Mouse (Mus musculus) limb, embryonic 13.5 days (tissue): ENCODE data around the gene Sgsh. TPM values are rescaled to one million over a fixed set of nuclear protein-coding genes. Genes with fewer than 3 reads are reported as not detected.

Experiments used
- ATAC-seq: fragments of 200-750 bp; cut with Nextera tagmentation; 2 replicates; pipeline ENCODE4 v1.8.0; 2017; ENCODE audit warnings: low read depth, moderate number of reproducible peaks, moderate TSS enrichment; ENCODE audit not compliant: low FRiP score
- H3K27ac ChIP-seq: fragments of 300-500 bp; sonication (generic); 2 replicates; pipeline ENCODE4 v1.5.1; 2015; ENCODE audit warnings: inconsistent platforms, mild to moderate bottlenecking, moderate library complexity
- H3K27me3 ChIP-seq: fragments of 300-500 bp; sonication (generic); 2 replicates; pipeline ENCODE4 v1.6.1; 2015; ENCODE audit warnings: mild to moderate bottlenecking, inconsistent platforms
- H3K36me3 ChIP-seq: fragments of 300-500 bp; sonication (generic); 2 replicates; pipeline ENCODE4 v1.6.1; 2015; ENCODE audit warnings: inconsistent platforms, mild to moderate bottlenecking, moderate library complexity
- H3K4me1 ChIP-seq: fragments of 300-500 bp; sonication (generic); 2 replicates; pipeline ENCODE4 v1.6.1; 2015; ENCODE audit warnings: inconsistent platforms
- H3K4me2 ChIP-seq: fragments of 300-500 bp; sonication (generic); replicated peaks from 2 replicates; pipeline ENCODE4 v1.6.1; 2015; ENCODE audit warnings: inconsistent platforms, mild to moderate bottlenecking, moderate library complexity
- H3K4me3 ChIP-seq: fragments of 300-500 bp; sonication (generic); 2 replicates; pipeline ENCODE4 v1.5.1; 2015; ENCODE audit warnings: moderate library complexity, mild to moderate bottlenecking, inconsistent platforms
- H3K9ac ChIP-seq: fragments of 300-500 bp; sonication (generic); 2 replicates; pipeline ENCODE4 v1.6.1; 2015; ENCODE audit warnings: mild to moderate bottlenecking, inconsistent platforms
- H3K9me3 ChIP-seq: fragments of 300-500 bp; sonication (generic); 2 replicates; pipeline ENCODE4 v1.6.1; 2016; ENCODE audit warnings: inconsistent platforms
- WGBS: fragments of 180-500 bp; shearing (Covaris S2); methylation state at CpG from one replicate; pipeline ENCODE4 v1.1.7; 2015; 5-methylcytosine and 5-hydroxymethylcytosine counted together
- polyA plus RNA-seq: library from polyadenylated mRNA; unstranded; fragments of >200 nt; fragmentation: Nextera tagmentation; extraction: Ambion mirVana; gene quantifications from 2 replicates; pipeline ENCODE4 v1.2.1, GENCODE M21; 2015

Gene Sgsh
- polyA plus RNA-seq, 1 experiment from 2014 or later, result 7.4 TPM

- Histone ChIP-seq H3K36me3 (peaks cover 54% of the 10 kb centered on the region), H3K27ac (no peak overlapping the region), H3K9ac (no peak overlapping the region), H3K4me2 (no peak overlapping the region), H3K9me3 (no peaks in the 10 kb centered on the region), H3K4me3 (no peak overlapping the region), H3K27me3 (no peaks in the 10 kb centered on the region), H3K4me1 (no peaks in the 10 kb centered on the region)
- WGBS, result 42% methylated on average over 11 of the region's 11 CpGs
- 0 out of 2 replicates have a peak, but pooled peaks have one; percentile 19 for ATAC-seq
These were observed 7.6 kb upstream of the Sgsh start for GRCm38 (mm10) chr11:119362769-119363533.

GRCm38 (mm10) chr11:119359089-119359488 is 3.8 kb upstream of the Sgsh start:
- no peak for ATAC-seq
- no peak overlapping the region for H3K27ac ChIP-seq
- WGBS, result 85% methylated on average over 10 of the region's 10 CpGs
- peaks cover 43% of the 10 kb centered on the region for H3K36me3 ChIP-seq
- no peak overlapping the region for H3K4me3 ChIP-seq
- no peaks in the 10 kb centered on the region for H3K9me3 ChIP-seq
- no peaks in the 10 kb centered on the region for H3K27me3 ChIP-seq
- H3K4me2 ChIP-seq, result no peak overlapping the region
- H3K9ac ChIP-seq, result no peak overlapping the region
- peaks cover 13% of the 10 kb centered on the region for H3K4me1 ChIP-seq

- peak overlapping the region; percentile 83 for H3K9ac ChIP-seq
- ATAC-seq, result no peak
- peaks cover 13% of the 10 kb centered on the region for H3K4me1 ChIP-seq
- no peaks in the 10 kb centered on the region for H3K27me3 ChIP-seq
- 0 out of 2 replicates have a peak overlapping the region, but pooled peaks have one; percentile 40 for H3K27ac ChIP-seq
- H3K9me3 ChIP-seq, result no peaks in the 10 kb centered on the region
- H3K36me3 ChIP-seq, result peaks cover 23% of the 10 kb centered on the region
- peak overlapping the region; percentile 90 for H3K4me2 ChIP-seq
- peak overlapping the region; percentile 73 for H3K4me3 ChIP-seq
- 5% methylated on average over 23 of the region's 23 CpGs for WGBS
These were observed 416 bp downstream of the Sgsh start for GRCm38 (mm10) chr11:119354798-119355442.

GRCm38 (mm10) chr11:119353946-119354345 is 1.4 kb downstream of the Sgsh start:
- 86% methylated on average over 4 of the region's 4 CpGs for WGBS
- no peak overlapping the region for H3K9ac ChIP-seq
- no peaks in the 10 kb centered on the region for H3K27me3 ChIP-seq
- no peak for ATAC-seq
- no peak overlapping the region for H3K4me3 ChIP-seq
- no peaks in the 10 kb centered on the region for H3K9me3 ChIP-seq
- H3K4me2 ChIP-seq, result no peak overlapping the region
- peaks cover 13% of the 10 kb centered on the region for H3K4me1 ChIP-seq
- peaks cover 13% of the 10 kb centered on the region for H3K36me3 ChIP-seq
- no peak overlapping the region for H3K27ac ChIP-seq

GRCm38 (mm10) chr11:119352113-119352512 is 3.2 kb downstream of the Sgsh start:
- no peak overlapping the region for H3K4me3 ChIP-seq
- H3K4me1 ChIP-seq, result peaks cover 13% of the 10 kb centered on the region
- H3K9me3 ChIP-seq, result no peaks in the 10 kb centered on the region
- no peak overlapping the region for H3K4me2 ChIP-seq
- H3K36me3 ChIP-seq, result no peaks in the 10 kb centered on the region; the same call in 1 of the 2 replicates
- H3K27me3 ChIP-seq, result no peaks in the 10 kb centered on the region
- WGBS, result 73% methylated on average over 7 of the region's 7 CpGs
- no peak for ATAC-seq
- H3K27ac ChIP-seq, result no peak overlapping the region
- H3K9ac ChIP-seq, result no peak overlapping the region

GRCm38 (mm10) chr11:119347125-119347524 is 8.2 kb downstream of the Sgsh start:
- ATAC-seq, result no peak
- Histone ChIP-seq H3K9me3 (no peaks in the 10 kb centered on the region), H3K4me3 (no peak overlapping the region), H3K9ac (no peak overlapping the region), H3K4me1 (no peaks in the 10 kb centered on the region), H3K27me3 (no peaks in the 10 kb centered on the region), H3K36me3 (peaks cover 10% of the 10 kb centered on the region; the same call in 1 of the 2 replicates), H3K4me2 (no peak overlapping the region), H3K27ac (no peak overlapping the region)
- 84% methylated on average over 4 of the region's 4 CpGs for WGBS

- WGBS, result 66% methylated on average over 6 of the region's 6 CpGs
- H3K4me3 ChIP-seq, result no peak overlapping the region
- H3K27me3 ChIP-seq, result no peaks in the 10 kb centered on the region
- no peak for ATAC-seq
- H3K4me1 ChIP-seq, result no peaks in the 10 kb centered on the region
- H3K9me3 ChIP-seq, result no peaks in the 10 kb centered on the region
- H3K9ac ChIP-seq, result no peak overlapping the region
- H3K36me3 ChIP-seq, result peaks cover 10% of the 10 kb centered on the region; the same call in 1 of the 2 replicates
- no peak overlapping the region for H3K27ac ChIP-seq
- H3K4me2 ChIP-seq, result no peak overlapping the region
These were observed 10.5 kb downstream of the Sgsh start for GRCm38 (mm10) chr11:119344865-119345264.

- Histone ChIP-seq H3K9ac (no peak overlapping the region; the same call in 1 of the 2 replicates), H3K27ac (no peak overlapping the region), H3K4me2 (no peak overlapping the region), H3K4me3 (no peak overlapping the region), H3K9me3 (no peaks in the 10 kb centered on the region), H3K4me1 (no peaks in the 10 kb centered on the region), H3K36me3 (peaks cover 10% of the 10 kb centered on the region; the same call in 1 of the 2 replicates), H3K27me3 (no peaks in the 10 kb centered on the region)
- ATAC-seq, result no peak
- 81% methylated on average over 8 of the region's 8 CpGs for WGBS
These were observed 11.2 kb downstream of the Sgsh start for GRCm38 (mm10) chr11:119344178-119344577.

GRCm38 (mm10) chr11:119339637-119340036 is 15.7 kb downstream of the Sgsh start:
- no peak overlapping the region for H3K27ac ChIP-seq
- no peak for ATAC-seq
- no peaks in the 10 kb centered on the region for H3K27me3 ChIP-seq
- H3K4me3 ChIP-seq, result no peak overlapping the region
- 7% methylated on average over 5 of the region's 5 CpGs for WGBS
- 0 out of 2 replicates have a peak, but pooled peaks cover 3% of the 10 kb centered on the region for H3K36me3 ChIP-seq
- peak overlapping the region; percentile 19 for H3K9ac ChIP-seq
- no peak overlapping the region for H3K4me2 ChIP-seq
- H3K9me3 ChIP-seq, result no peaks in the 10 kb centered on the region
- H3K4me1 ChIP-seq, result no peaks in the 10 kb centered on the region

- H3K9ac ChIP-seq, result peak overlapping the region; percentile 19
These were observed 16.2 kb downstream of the Sgsh start for GRCm38 (mm10) chr11:119339179-119339578.

GRCm38 (mm10) chr11:119338271-119339059 is 16.9 kb downstream of the Sgsh start:
- Histone ChIP-seq H3K4me3 (no peak overlapping the region), H3K27me3 (0 out of 2 replicates have a peak, but pooled peaks cover 6% of the 10 kb centered on the region), H3K9ac (0 out of 2 replicates have a peak overlapping the region, but pooled peaks have one; percentile 19), H3K27ac (no peak overlapping the region), H3K4me2 (no peak overlapping the region), H3K4me1 (no peaks in the 10 kb centered on the region), H3K9me3 (no peaks in the 10 kb centered on the region), H3K36me3 (no peaks in the 10 kb centered on the region)
- no peak for ATAC-seq
- 83% methylated on average over 10 of the region's 10 CpGs for WGBS

More at GRCm38 (mm10) chr11:119339179-119339578, 16.2 kb downstream of the Sgsh start:
- Histone ChIP-seq H3K4me3 (no peak overlapping the region), H3K4me2 (no peak overlapping the region), H3K36me3 (no peaks in the 10 kb centered on the region), H3K9me3 (no peaks in the 10 kb centered on the region), H3K27ac (no peak overlapping the region), H3K27me3 (no peaks in the 10 kb centered on the region), H3K4me1 (no peaks in the 10 kb centered on the region)
- no peak for ATAC-seq
- 51% methylated on average over 5 of the region's 5 CpGs for WGBS

- WGBS, result 36% methylated on average over 3 of the region's 3 CpGs
- no peaks in the 10 kb centered on the region for H3K4me1 ChIP-seq
- no peak for ATAC-seq
These were observed 23.4 kb downstream of the Sgsh start for GRCm38 (mm10) chr11:119331970-119332369.

More at GRCm38 (mm10) chr11:119331970-119332369, 23.4 kb downstream of the Sgsh start:
- Histone ChIP-seq H3K9ac (no peak overlapping the region), H3K36me3 (no peaks in the 10 kb centered on the region), H3K9me3 (no peaks in the 10 kb centered on the region), H3K4me2 (no peak overlapping the region), H3K4me3 (no peak overlapping the region), H3K27ac (no peak overlapping the region), H3K27me3 (peaks cover 12% of the 10 kb centered on the region; the same call in 1 of the 2 replicates)
